Mouse (Mus musculus): Measurements from ENCODE around the gene Tfcp2. TPM values are rescaled to one million over a fixed set of nuclear protein-coding genes. Genes with fewer than 3 reads are reported as not detected.

Tfcp2 gene
- polyA plus RNA-seq, 1 experiment from 2014 or later = 15.4 TPM

DNA sequence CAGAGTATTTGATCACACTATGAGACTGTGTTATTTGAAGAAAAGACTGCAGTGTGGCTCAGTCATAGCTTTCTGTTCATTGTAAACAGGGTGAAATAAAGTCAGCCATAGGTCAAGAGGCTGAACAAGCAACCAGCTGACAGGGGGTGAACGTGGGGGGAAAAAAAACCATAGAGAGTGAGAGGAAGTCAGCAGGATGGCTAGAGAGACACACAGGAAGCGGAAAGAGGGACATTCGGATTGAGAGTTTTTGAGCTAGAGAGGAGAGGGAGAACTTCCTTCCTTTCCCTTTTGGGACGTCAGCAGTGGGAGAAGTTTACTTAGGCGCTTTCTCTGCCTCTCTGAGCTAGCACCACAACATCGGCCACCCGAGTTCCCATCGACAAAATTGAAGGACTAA lies 38.6 kb upstream of the Tfcp2 start:
- H3K4me3 ChIP-seq (ENCODE audit: low read depth, low read length) = no peak overlapping the region
- H3K9ac ChIP-seq (ENCODE audit: low read depth, low read length) = no peak overlapping the region
- H3K36me3 ChIP-seq (ENCODE audit: control insufficient read depth, insufficient read depth, low read length) = peaks cover 2% of the 10 kb centered on the region; the same call in 1 of the 2 replicates
- no peak overlapping the region for H3K27ac ChIP-seq (ENCODE audit: low read depth, low read length)
- 63% methylated on average over 8 of the region's 8 CpGs for WGBS (ENCODE audit: insufficient replicate concordance)
- H3K27me3 ChIP-seq (ENCODE audit: control insufficient read depth, insufficient read depth, low read length) = no peaks in the 10 kb centered on the region
- H3K9me3 ChIP-seq (replicated peaks; ENCODE audit: control insufficient read depth, low read length) = no peaks in the 10 kb centered on the region
- ATAC-seq (replicated peaks; ENCODE audit: insufficient number of reproducible peaks, low FRiP score, low TSS enrichment) = no peak
- no peak overlapping the region for H3K4me2 ChIP-seq
- H3K4me1 ChIP-seq (ENCODE audit: control insufficient read depth, insufficient read depth, low read length) = no peaks in the 10 kb centered on the region

DNA sequence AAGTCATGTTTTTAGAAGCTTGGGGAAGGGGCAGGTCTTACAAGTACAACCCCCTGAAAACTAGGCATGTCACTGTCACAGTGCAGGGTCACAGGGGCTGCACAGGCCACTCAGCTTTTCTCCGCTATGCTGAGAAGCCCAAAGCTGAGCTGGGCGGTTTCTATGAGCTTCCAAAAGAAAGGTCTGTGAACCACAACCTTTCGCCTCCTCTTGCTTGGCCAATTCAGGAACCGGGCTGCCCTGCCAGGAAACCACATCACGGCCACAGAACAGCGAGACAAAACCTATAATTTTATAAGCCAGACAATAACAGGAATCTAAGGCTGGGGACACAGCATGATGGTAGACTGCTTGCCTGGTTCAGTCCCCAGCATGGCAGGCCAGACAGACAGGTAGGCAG lies 36.5 kb upstream of the Tfcp2 start:
- no peaks in the 10 kb centered on the region; the same call in 1 of the 2 replicates for H3K27me3 ChIP-seq (ENCODE audit: control insufficient read depth, insufficient read depth, low read length)
- H3K4me1 ChIP-seq (ENCODE audit: control insufficient read depth, insufficient read depth, low read length) = no peaks in the 10 kb centered on the region
- H3K9ac ChIP-seq (ENCODE audit: low read depth, low read length) = no peak overlapping the region
- H3K4me3 ChIP-seq (ENCODE audit: low read depth, low read length) = no peak overlapping the region
- no peaks in the 10 kb centered on the region for H3K9me3 ChIP-seq (replicated peaks; ENCODE audit: control insufficient read depth, low read length)
- H3K36me3 ChIP-seq (ENCODE audit: control insufficient read depth, insufficient read depth, low read length) = peaks cover 2% of the 10 kb centered on the region; the same call in 1 of the 2 replicates
- no peak overlapping the region for H3K27ac ChIP-seq (ENCODE audit: low read depth, low read length)
- no peak for ATAC-seq (replicated peaks; ENCODE audit: insufficient number of reproducible peaks, low FRiP score, low TSS enrichment)
- WGBS (ENCODE audit: insufficient replicate concordance) = 80% methylated on average over 6 of the region's 6 CpGs
- no peak overlapping the region for H3K4me2 ChIP-seq

DNA sequence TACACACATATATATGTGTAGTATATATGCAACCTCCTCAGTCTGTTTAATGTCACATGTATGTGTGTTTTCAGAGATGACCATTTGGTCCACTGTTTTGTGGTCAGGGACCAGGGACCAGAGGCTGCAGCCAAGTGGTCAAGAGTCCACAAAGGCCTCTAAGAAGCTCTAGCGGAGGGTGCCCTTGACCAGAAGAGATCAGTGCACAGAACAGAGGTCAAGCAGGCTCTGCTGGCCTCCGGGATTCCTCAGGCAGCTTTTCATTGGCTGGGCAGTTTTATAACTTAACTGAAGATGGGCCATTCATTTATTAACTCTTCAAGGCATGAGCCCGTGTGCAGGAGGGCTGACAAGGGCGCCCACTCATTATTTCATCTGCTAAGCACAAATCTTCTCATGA lies 35.4 kb upstream of the Tfcp2 start:
- no peak overlapping the region for H3K4me3 ChIP-seq (ENCODE audit: low read depth, low read length)
- peaks cover 2% of the 10 kb centered on the region; the same call in 1 of the 2 replicates for H3K36me3 ChIP-seq (ENCODE audit: control insufficient read depth, insufficient read depth, low read length)
- no peaks in the 10 kb centered on the region; the same call in 1 of the 2 replicates for H3K27me3 ChIP-seq (ENCODE audit: control insufficient read depth, insufficient read depth, low read length)
- 74% methylated on average over 4 of the region's 4 CpGs for WGBS (ENCODE audit: insufficient replicate concordance)
- H3K4me2 ChIP-seq = no peak overlapping the region
- no peak overlapping the region for H3K27ac ChIP-seq (ENCODE audit: low read depth, low read length)
- no peaks in the 10 kb centered on the region for H3K4me1 ChIP-seq (ENCODE audit: control insufficient read depth, insufficient read depth, low read length)
- no peak overlapping the region for H3K9ac ChIP-seq (ENCODE audit: low read depth, low read length)
- no peak for ATAC-seq (replicated peaks; ENCODE audit: insufficient number of reproducible peaks, low FRiP score, low TSS enrichment)
- no peaks in the 10 kb centered on the region for H3K9me3 ChIP-seq (replicated peaks; ENCODE audit: control insufficient read depth, low read length)

DNA sequence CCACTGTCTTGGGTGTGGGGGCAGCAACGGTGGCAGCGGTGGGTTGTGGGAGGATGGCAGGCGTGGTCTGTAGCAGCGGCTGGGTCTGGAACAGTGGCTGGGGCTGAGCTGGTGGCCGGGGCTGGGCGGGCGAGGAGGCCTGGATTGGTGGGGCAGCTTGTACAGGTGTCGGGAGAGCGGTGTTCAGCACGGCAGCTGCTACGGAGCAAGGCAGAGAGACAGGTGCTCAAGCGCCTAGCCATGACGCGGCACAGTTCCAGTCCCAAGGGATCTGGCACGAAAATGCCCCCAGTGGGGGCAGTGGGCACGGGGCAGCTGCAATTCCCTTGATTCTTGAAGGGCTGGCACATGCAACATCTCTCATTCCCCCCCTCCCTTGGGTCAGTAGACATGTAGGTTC lies 34.1 kb upstream of the Tfcp2 start:
- peaks cover 2% of the 10 kb centered on the region; the same call in 1 of the 2 replicates for H3K36me3 ChIP-seq (ENCODE audit: control insufficient read depth, insufficient read depth, low read length)

DNA sequence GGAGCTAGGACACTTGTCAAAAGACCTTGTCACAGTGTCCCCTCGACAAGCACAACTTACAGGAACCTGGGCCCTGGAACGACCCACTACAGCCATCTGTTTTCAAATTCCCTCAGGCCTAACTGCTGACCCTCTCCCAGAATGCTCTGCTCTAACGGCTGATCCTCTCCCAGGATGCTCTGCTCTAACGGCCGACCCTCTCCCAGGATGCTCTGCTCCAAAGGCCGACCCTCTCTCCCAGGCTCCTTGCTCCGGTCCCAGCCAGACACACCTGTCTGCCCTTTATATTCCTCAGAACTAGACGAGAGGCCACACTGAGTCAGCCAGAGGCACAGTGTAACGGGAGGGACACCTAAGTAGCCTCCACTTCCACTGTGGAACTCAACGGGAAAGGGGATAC lies 28.3 kb upstream of the Tfcp2 start:
- no peaks in the 10 kb centered on the region; the same call in 1 of the 2 replicates for H3K27me3 ChIP-seq (ENCODE audit: control insufficient read depth, insufficient read depth, low read length)

More for the DNA sequence above, 34.1 kb upstream of the Tfcp2 start:
- Histone ChIP-seq H3K4me1 (ENCODE audit: control insufficient read depth, insufficient read depth, low read length) (no peaks in the 10 kb centered on the region), H3K4me2 (no peak overlapping the region), H3K4me3 (ENCODE audit: low read depth, low read length) (no peak overlapping the region), H3K9me3 (replicated peaks; ENCODE audit: control insufficient read depth, low read length) (no peaks in the 10 kb centered on the region), H3K9ac (ENCODE audit: low read depth, low read length) (no peak overlapping the region), H3K27ac (ENCODE audit: low read depth, low read length) (no peak overlapping the region), H3K27me3 (ENCODE audit: control insufficient read depth, insufficient read depth, low read length) (no peaks in the 10 kb centered on the region; the same call in 1 of the 2 replicates)
- ATAC-seq (replicated peaks; ENCODE audit: insufficient number of reproducible peaks, low FRiP score, low TSS enrichment) = no peak
- WGBS (ENCODE audit: insufficient replicate concordance) = 87% methylated on average over 16 of the region's 16 CpGs

DNA sequence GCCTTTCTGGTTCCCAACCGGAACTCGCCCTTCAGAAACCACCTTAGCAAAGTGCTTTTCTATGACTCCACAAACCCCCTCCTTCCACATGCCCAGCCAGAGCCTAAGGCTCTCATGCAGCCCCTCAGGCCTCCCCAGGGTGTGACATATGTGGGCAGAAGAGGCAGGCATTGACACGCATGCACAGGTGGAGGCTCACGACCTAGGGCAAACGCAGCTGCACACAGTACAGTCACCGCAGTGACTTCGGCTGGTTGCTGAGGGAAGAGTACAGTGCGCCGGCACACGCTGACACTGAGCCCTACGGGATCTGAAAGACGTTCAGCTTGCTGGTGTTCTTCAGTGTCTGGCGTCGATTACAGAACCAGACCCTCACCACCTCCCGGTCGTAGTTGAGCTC lies 26.2 kb upstream of the Tfcp2 start:
- WGBS (ENCODE audit: insufficient replicate concordance) = 79% methylated on average over 16 of the region's 16 CpGs
- Histone ChIP-seq H3K4me3 (ENCODE audit: low read depth, low read length) (no peak overlapping the region), H3K4me1 (ENCODE audit: control insufficient read depth, insufficient read depth, low read length) (peaks cover 8% of the 10 kb centered on the region; the same call in 1 of the 2 replicates), H3K27ac (ENCODE audit: low read depth, low read length) (no peak overlapping the region), H3K36me3 (ENCODE audit: control insufficient read depth, insufficient read depth, low read length) (no peaks in the 10 kb centered on the region), H3K9me3 (replicated peaks; ENCODE audit: control insufficient read depth, low read length) (no peaks in the 10 kb centered on the region), H3K27me3 (ENCODE audit: control insufficient read depth, insufficient read depth, low read length) (no peaks in the 10 kb centered on the region), H3K4me2 (no peak overlapping the region), H3K9ac (ENCODE audit: low read depth, low read length) (no peak overlapping the region)
- ATAC-seq (replicated peaks; ENCODE audit: insufficient number of reproducible peaks, low FRiP score, low TSS enrichment) = no peak

More for the DNA sequence above, 28.3 kb upstream of the Tfcp2 start:
- Histone ChIP-seq H3K9me3 (replicated peaks; ENCODE audit: control insufficient read depth, low read length) (no peaks in the 10 kb centered on the region), H3K4me1 (ENCODE audit: control insufficient read depth, insufficient read depth, low read length) (no peaks in the 10 kb centered on the region), H3K4me2 (no peak overlapping the region), H3K36me3 (ENCODE audit: control insufficient read depth, insufficient read depth, low read length) (no peaks in the 10 kb centered on the region), H3K9ac (ENCODE audit: low read depth, low read length) (no peak overlapping the region), H3K4me3 (ENCODE audit: low read depth, low read length) (no peak overlapping the region), H3K27ac (ENCODE audit: low read depth, low read length) (no peak overlapping the region)
- WGBS (ENCODE audit: insufficient replicate concordance) = 82% methylated on average over 10 of the region's 10 CpGs
- no peak for ATAC-seq (replicated peaks; ENCODE audit: insufficient number of reproducible peaks, low FRiP score, low TSS enrichment)

DNA sequence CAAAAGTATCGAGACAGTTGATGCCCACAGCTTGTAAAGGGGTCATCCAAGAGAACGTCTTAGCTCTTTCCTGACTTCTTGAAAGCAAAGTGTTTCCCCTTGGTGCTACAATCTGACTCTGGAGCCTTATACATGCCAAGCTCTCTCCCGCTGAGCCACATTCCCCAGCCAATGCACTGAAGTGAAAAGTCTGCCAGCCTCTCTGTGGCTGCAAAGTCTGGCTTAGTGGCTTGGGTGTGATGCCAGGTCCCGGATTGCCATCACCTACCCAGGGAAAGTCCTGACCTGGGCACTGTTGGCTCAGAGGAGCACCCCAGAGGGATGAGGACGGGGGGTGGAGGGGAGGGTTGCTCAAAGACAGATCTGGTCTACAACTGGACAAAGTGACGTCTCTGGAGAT lies 25.0 kb upstream of the Tfcp2 start:
- ATAC-seq (replicated peaks; ENCODE audit: insufficient number of reproducible peaks, low FRiP score, low TSS enrichment) = no peak
- H3K9ac ChIP-seq (ENCODE audit: low read depth, low read length) = no peak overlapping the region
- WGBS (ENCODE audit: insufficient replicate concordance) = 78% methylated on average over 6 of the region's 6 CpGs
- no peaks in the 10 kb centered on the region for H3K9me3 ChIP-seq (replicated peaks; ENCODE audit: control insufficient read depth, low read length)
- H3K4me3 ChIP-seq (ENCODE audit: low read depth, low read length) = no peak overlapping the region
- no peak overlapping the region for H3K27ac ChIP-seq (ENCODE audit: low read depth, low read length)
- no peaks in the 10 kb centered on the region for H3K27me3 ChIP-seq (ENCODE audit: control insufficient read depth, insufficient read depth, low read length)
- no peaks in the 10 kb centered on the region for H3K36me3 ChIP-seq (ENCODE audit: control insufficient read depth, insufficient read depth, low read length)
- no peak overlapping the region for H3K4me2 ChIP-seq
- H3K4me1 ChIP-seq (ENCODE audit: control insufficient read depth, insufficient read depth, low read length) = peaks cover 8% of the 10 kb centered on the region; the same call in 1 of the 2 replicates

DNA sequence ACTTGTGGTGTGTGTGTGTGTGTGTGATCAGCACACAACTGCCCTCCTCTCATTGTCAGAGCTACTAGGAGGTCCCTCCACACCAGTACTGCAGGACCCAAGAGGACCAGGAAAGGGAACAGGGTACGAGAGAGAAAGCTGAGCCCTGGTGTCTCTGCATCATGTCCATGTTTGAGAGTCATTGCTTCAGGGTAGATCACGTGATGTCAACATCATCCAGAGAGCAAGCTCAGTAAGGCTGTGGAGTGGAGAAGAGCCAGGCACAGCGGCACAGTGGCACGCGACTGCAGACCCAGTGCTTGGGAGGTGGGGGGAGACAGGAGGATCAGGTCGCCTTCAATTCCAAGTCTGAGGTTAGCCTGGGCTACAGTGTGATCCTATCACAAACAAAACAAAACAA lies 24.6 kb upstream of the Tfcp2 start:
- 82% methylated on average over 6 of the region's 6 CpGs for WGBS (ENCODE audit: insufficient replicate concordance)
- ATAC-seq (replicated peaks; ENCODE audit: insufficient number of reproducible peaks, low FRiP score, low TSS enrichment) = no peak
- Histone ChIP-seq H3K4me1 (ENCODE audit: control insufficient read depth, insufficient read depth, low read length) (peaks cover 8% of the 10 kb centered on the region; the same call in 1 of the 2 replicates), H3K9me3 (replicated peaks; ENCODE audit: control insufficient read depth, low read length) (no peaks in the 10 kb centered on the region), H3K36me3 (ENCODE audit: control insufficient read depth, insufficient read depth, low read length) (no peaks in the 10 kb centered on the region), H3K27me3 (ENCODE audit: control insufficient read depth, insufficient read depth, low read length) (no peaks in the 10 kb centered on the region), H3K4me3 (ENCODE audit: low read depth, low read length) (no peak overlapping the region), H3K9ac (ENCODE audit: low read depth, low read length) (no peak overlapping the region), H3K4me2 (no peak overlapping the region), H3K27ac (ENCODE audit: low read depth, low read length) (no peak overlapping the region)

DNA sequence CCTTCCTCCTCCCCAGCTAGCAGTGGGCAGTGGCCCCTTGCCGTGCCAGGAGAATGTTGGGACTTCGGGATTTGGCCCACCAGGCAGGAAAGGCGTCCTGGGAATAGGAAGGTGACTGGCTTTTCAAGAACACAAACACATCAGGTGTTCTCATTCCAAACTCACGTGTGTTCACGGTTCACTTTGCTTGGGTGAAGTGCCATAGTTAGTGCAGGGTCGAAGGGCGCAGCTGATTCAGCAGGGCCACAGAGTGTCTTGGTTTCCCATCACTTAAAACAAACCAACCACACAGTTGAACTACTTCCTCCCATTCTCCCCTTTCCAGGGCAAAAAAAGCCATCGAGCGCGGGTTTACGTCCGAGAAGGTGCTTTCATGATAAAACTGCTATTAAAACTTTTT lies 23.6 kb upstream of the Tfcp2 start:
- Histone ChIP-seq H3K27ac (ENCODE audit: low read depth, low read length) (no peak overlapping the region), H3K9ac (ENCODE audit: low read depth, low read length) (no peak overlapping the region), H3K9me3 (replicated peaks; ENCODE audit: control insufficient read depth, low read length) (no peaks in the 10 kb centered on the region), H3K27me3 (ENCODE audit: control insufficient read depth, insufficient read depth, low read length) (no peaks in the 10 kb centered on the region), H3K4me2 (no peak overlapping the region), H3K4me3 (ENCODE audit: low read depth, low read length) (no peak overlapping the region), H3K36me3 (ENCODE audit: control insufficient read depth, insufficient read depth, low read length) (no peaks in the 10 kb centered on the region), H3K4me1 (ENCODE audit: control insufficient read depth, insufficient read depth, low read length) (peaks cover 8% of the 10 kb centered on the region; the same call in 1 of the 2 replicates)
- no peak for ATAC-seq (replicated peaks; ENCODE audit: insufficient number of reproducible peaks, low FRiP score, low TSS enrichment)
- 77% methylated on average over 12 of the region's 12 CpGs for WGBS (ENCODE audit: insufficient replicate concordance)
